Mouse (Mus musculus) kidney, embryonic 14.5 days (tissue): Measurements from ENCODE around the gene Klrb1a. TPM values are rescaled to one million over a fixed set of nuclear protein-coding genes. Genes with fewer than 3 reads are reported as not detected.
"Not testable (repeated sequence)": the region's sequence is repeated elsewhere in the genome, so short reads cannot be mapped to it uniquely, and the experiment has no call there.

Experiments used
- ATAC-seq: fragments of 200-750 bp; cut with Nextera tagmentation; 2 replicates; pipeline ENCODE4 v1.8.0; 2017; ENCODE audit warnings: moderate number of reproducible peaks, mild to moderate bottlenecking, moderate TSS enrichment, moderate library complexity; ENCODE audit not compliant: low FRiP score, low TSS enrichment
- H3K27ac ChIP-seq: fragments of 300-500 bp; sonication (generic); 2 replicates; pipeline ENCODE4 v1.5.1; 2014; ENCODE audit warnings: low read depth, mild to moderate bottlenecking, low read length, moderate library complexity, mixed read lengths
- H3K27me3 ChIP-seq: fragments of 300-500 bp; sonication (generic); 2 replicates; pipeline ENCODE4 v1.6.1; 2014; ENCODE audit warnings: mild to moderate bottlenecking, low read length; ENCODE audit not compliant: control insufficient read depth, insufficient read depth
- H3K36me3 ChIP-seq: fragments of 300-500 bp; sonication (generic); 2 replicates; pipeline ENCODE4 v1.6.1; 2014; ENCODE audit warnings: low read length, mixed read lengths; ENCODE audit not compliant: control insufficient read depth, insufficient read depth
- H3K4me1 ChIP-seq: fragments of 300-500 bp; sonication (generic); 2 replicates; pipeline ENCODE4 v1.6.1; 2014; ENCODE audit warnings: low read length, mixed read lengths; ENCODE audit not compliant: control insufficient read depth, insufficient read depth
- H3K4me2 ChIP-seq: fragments of 300-500 bp; sonication (generic); replicated peaks from 2 replicates; pipeline ENCODE4 v1.6.1; 2014; ENCODE audit warnings: low read depth, mild to moderate bottlenecking, low read length
- H3K4me3 ChIP-seq: fragments of 300-500 bp; sonication (generic); 2 replicates; pipeline ENCODE4 v1.5.1; 2014; ENCODE audit warnings: mild to moderate bottlenecking, low read length
- H3K9ac ChIP-seq: fragments of 300-500 bp; sonication (generic); 2 replicates; pipeline ENCODE4 v1.6.1; 2014; ENCODE audit warnings: low read depth, mild to moderate bottlenecking, low read length, moderate library complexity
- H3K9me3 ChIP-seq: fragments of 300-500 bp; sonication (generic); 2 replicates; pipeline ENCODE4 v1.6.1; 2016; ENCODE audit warnings: low read length; ENCODE audit not compliant: control insufficient read depth
- WGBS: fragments of 180-500 bp; shearing (Covaris S2); extraction: QIAGEN DNeasy Blood & Tissue Kit; methylation state at CpG from one replicate; pipeline ENCODE4 v1.1.7; 2014; 5-methylcytosine and 5-hydroxymethylcytosine counted together
- polyA plus RNA-seq: library from polyadenylated mRNA; unstranded; fragments of >200 nt; fragmentation: Nextera tagmentation; extraction: Ambion mirVana; gene quantifications from 2 replicates; pipeline ENCODE4 v1.2.1, GENCODE M21; 2014

Klrb1a gene
- polyA plus RNA-seq = 0.46 TPM in 1 of 2 replicates, not detected in the other

DNA sequence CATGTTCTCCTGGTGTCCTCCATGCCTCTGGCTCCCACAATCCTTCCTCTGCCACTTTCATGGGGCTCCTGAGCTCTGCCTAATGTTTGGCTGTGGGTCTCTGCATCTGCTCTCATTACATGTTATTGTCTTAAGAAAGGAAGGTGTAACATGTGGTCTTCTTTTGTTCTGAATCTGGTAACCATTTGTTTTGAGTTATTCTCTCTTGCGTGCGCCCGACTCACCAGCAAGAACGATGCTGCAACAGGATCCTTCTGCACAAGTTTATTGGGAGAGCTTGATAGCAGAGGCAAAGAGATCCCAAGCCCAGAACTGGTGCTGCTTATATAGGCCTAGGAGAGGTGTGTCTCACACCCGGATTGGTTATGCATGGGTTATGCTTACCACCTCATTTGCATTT is at the start of gene Klrb1a:
Gene Klrb1a, minus strand, starts transcription at position 101 of the 400 bp plus-strand sequence.
- 90% methylated on average over 5 of the region's 5 CpGs for WGBS

DNA sequence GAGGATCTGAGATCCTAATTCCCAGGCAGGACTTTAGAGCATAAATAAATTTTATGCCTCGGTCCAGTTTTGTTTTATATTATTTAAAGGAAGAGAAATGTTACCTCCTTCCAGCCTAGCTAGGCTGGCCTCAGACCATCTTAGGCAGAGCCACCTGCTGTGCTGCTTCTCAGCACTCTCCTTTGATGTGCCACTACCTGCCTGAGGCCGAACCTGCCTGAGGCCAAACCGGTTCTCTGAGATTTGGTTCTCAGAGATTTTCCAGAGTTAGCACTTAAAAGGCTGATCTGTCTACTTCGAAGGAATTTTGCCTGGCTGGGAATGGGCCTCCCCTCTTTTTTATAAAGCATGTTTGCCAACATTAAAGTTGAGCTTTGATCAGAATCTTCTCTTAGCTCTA is 46.6 kb upstream of the Klrb1a start:
- H3K36me3 ChIP-seq = no peaks in the 10 kb centered on the region
- 56% methylated on average over 4 of the region's 4 CpGs for WGBS
- H3K9ac ChIP-seq = no peak overlapping the region
- H3K4me2 ChIP-seq = no peak overlapping the region
- no peak for ATAC-seq
- H3K4me3 ChIP-seq = no peak overlapping the region
- H3K9me3 ChIP-seq = peaks cover 3% of the 10 kb centered on the region; the same call in 1 of the 2 replicates
- no peak overlapping the region for H3K27ac ChIP-seq
- no peaks in the 10 kb centered on the region for H3K4me1 ChIP-seq
- no peaks in the 10 kb centered on the region for H3K27me3 ChIP-seq

More for the DNA sequence above, at the start of gene Klrb1a:
- not testable (repeated sequence) for ATAC-seq, H3K36me3 ChIP-seq, H3K4me2 ChIP-seq, H3K9ac ChIP-seq, H3K4me3 ChIP-seq, H3K27ac ChIP-seq, H3K27me3 ChIP-seq, H3K9me3 ChIP-seq, H3K4me1 ChIP-seq

DNA sequence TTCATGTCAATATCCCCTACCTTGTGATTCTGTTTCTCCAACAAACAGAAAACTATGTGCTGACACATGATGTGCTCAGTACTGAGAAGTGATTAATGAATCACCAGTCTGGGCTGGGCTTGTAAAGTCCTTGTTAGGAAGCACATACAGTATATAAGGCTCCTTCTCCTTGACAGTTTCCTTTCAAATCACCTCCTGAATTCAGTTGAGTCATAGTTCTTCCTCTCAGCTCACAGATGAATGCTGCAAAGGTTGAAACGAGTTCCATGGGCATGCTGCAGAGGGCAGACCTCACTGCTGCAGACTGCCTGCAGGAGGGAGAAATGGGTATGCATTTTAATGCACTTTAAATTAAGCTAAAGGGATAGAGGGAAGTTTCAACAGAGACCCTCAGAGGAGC is 38.9 kb upstream of the Klrb1a start, which contains the start of gene Clec2h:
Gene Clec2h, plus strand, starts transcription at position 180 of the 400 bp plus-strand sequence.
- Histone ChIP-seq H3K4me1 (no peaks in the 10 kb centered on the region), H3K4me3 (no peak within 1 kb of the TSS), H3K27ac (no peak within 1 kb of the TSS), H3K36me3 (no peaks in the 10 kb centered on the region), H3K27me3 (no peaks in the 10 kb centered on the region), H3K9ac (no peak within 1 kb of the TSS), H3K9me3 (no peaks in the 10 kb centered on the region), H3K4me2 (no peak within 1 kb of the TSS)
- 20% methylated on average over 1 of the region's 1 CpGs for WGBS
- no peak for ATAC-seq

DNA sequence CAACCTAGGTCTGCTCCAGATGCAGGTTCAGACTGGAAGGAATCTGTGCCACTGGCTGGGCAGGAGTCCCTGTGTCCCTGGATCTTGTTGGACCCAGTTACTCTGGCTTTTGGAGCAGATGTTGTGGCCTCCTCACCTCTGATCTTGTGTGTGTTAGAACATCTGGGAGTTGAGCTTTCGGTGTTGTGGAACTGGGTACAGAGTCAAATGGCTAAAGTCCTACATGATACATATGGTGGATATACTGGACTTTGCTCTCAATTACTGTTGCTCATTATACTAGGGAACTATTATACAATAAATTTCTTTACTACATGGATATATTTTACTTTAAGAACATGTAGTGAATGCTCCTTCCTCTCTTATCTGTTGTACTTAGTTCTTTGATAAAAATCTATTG is 37.9 kb upstream of the Klrb1a start:
- H3K4me3 ChIP-seq = no peak overlapping the region
- no peaks in the 10 kb centered on the region for H3K36me3 ChIP-seq
- no peak overlapping the region for H3K27ac ChIP-seq
- no peaks in the 10 kb centered on the region for H3K27me3 ChIP-seq
- H3K9ac ChIP-seq = no peak overlapping the region
- no peak for ATAC-seq
- 86% methylated on average over 1 of the region's 1 CpGs for WGBS
- no peaks in the 10 kb centered on the region for H3K4me1 ChIP-seq
- H3K9me3 ChIP-seq = no peaks in the 10 kb centered on the region
- H3K4me2 ChIP-seq = no peak overlapping the region

DNA sequence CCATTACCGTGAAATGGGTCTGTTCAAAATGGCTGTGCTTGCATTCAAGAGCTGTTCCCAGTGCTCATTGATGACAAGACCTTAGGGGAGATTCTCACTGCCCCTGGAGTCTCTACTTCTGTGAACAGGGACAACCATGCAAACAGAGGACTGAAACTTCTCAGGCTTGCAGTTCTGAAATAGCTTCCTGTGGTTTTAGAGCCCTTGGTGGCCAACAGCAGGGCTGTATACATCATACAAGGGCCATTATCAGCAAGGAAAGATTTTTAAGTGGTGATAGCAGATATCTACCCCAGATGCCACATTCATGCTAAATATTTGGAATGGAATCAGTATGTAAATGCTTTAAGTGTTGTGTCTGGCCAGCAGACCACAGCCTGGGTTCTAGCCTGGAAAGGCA is 29.6 kb upstream of the Klrb1a start:
- Histone ChIP-seq H3K36me3 (no peaks in the 10 kb centered on the region), H3K4me3 (no peak overlapping the region), H3K9ac (no peak overlapping the region), H3K4me2 (no peak overlapping the region), H3K4me1 (no peaks in the 10 kb centered on the region), H3K27me3 (no peaks in the 10 kb centered on the region), H3K9me3 (no peaks in the 10 kb centered on the region), H3K27ac (no peak overlapping the region)
- WGBS = 94% methylated on average over 1 of the region's 1 CpGs
- ATAC-seq = no peak

DNA sequence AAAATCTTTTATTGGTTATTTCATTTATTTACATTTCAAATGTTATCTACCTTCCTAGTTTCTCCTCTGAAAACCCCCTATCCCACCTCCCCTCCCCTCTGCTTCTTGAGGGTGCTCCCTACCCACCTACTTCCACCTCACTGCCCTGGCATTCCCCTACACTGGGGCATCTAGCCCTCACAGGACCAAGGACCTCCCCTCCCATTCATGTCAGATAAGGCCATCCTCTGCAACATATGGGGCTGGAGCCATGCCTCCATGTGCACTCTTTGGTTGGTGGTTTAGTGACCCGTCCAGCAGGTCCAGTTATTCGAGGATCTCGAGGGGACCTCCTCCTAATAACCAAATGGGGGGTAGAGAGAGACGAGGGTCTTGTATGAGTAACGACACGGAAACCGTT is 27.5 kb upstream of the Klrb1a start:
- H3K4me2 ChIP-seq, H3K9ac ChIP-seq, H3K4me1 ChIP-seq, H3K9me3 ChIP-seq, ATAC-seq, H3K36me3 ChIP-seq, H3K4me3 ChIP-seq, H3K27me3 ChIP-seq, H3K27ac ChIP-seq: not testable (repeated sequence)
- WGBS = 89% methylated on average over 3 of the region's 7 CpGs

DNA sequence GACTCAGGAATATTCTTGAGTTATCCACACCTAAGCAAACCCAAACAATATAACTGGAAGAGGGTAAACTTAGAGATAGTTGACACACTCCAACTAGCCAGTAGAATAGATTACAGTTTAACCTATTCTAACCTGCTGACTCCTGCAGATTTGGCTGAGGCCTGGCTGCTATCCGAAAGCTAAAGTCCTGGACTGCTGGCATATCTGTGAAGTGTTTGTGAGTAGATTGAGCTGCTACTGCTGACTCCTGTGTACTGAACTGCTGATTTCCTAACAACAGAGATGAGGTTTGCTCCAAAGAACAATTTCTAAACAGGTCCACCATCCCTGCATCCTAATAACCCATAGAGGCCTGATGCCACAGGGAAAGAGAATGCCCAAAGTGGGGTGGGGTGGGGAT is 26.9 kb upstream of the Klrb1a start:
- H3K9me3 ChIP-seq = no peaks in the 10 kb centered on the region
- no peaks in the 10 kb centered on the region for H3K4me1 ChIP-seq
- no peak overlapping the region for H3K27ac ChIP-seq
- H3K4me3 ChIP-seq = no peak overlapping the region
- no peak for ATAC-seq
- no peak overlapping the region for H3K4me2 ChIP-seq
- H3K9ac ChIP-seq = no peak overlapping the region
- no peaks in the 10 kb centered on the region for H3K36me3 ChIP-seq
- no peaks in the 10 kb centered on the region for H3K27me3 ChIP-seq
- WGBS = 83% methylated on average over 1 of the region's 1 CpGs

DNA sequence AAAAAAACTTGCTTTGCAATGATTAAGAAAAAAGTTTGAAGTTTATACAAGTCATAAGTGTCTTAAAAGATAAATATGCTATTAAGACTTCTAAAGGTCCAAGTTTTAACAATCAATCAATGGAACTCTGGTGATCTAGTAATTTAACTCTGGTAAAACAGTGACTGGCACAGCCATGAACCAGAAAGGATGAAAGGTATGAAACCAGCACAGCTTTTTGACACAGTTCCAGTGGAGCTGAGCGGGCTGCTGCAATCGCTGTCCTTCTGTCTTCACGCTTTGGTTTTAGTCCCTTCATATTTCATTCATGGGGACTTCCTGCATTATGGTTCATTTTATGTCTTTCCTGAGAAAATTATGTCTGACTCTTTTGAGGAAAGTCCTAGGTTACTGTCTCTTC is 26.3 kb upstream of the Klrb1a start:
- no peak overlapping the region for H3K9ac ChIP-seq
- H3K27ac ChIP-seq = no peak overlapping the region
- 78% methylated on average over 3 of the region's 3 CpGs for WGBS
- no peak overlapping the region for H3K4me3 ChIP-seq
- no peaks in the 10 kb centered on the region for H3K9me3 ChIP-seq
- H3K27me3 ChIP-seq = no peaks in the 10 kb centered on the region
- ATAC-seq = no peak
- no peaks in the 10 kb centered on the region for H3K36me3 ChIP-seq
- no peak overlapping the region for H3K4me2 ChIP-seq
- H3K4me1 ChIP-seq = no peaks in the 10 kb centered on the region

DNA sequence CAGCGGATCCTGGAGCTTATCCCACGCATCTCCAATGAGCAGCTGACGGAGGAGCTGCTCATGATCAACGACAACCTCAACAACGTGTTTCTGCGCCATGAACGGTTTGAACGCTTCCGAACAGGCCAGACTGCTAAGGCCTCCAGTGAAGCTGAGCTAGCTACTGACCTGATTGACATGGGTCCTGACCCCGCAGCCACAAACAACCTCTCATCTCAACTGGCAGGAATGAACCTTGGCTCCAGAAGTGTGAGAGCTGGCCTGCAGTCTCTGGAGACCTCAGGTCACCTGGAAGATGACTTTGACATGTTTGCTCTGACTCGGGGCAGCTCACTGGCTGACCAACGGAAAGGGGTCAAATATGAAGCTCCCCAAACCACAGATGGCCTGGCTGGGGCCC is 22.4 kb upstream of the Klrb1a start:
- H3K4me3 ChIP-seq, H3K4me2 ChIP-seq, H3K27me3 ChIP-seq, H3K36me3 ChIP-seq, H3K9me3 ChIP-seq, ATAC-seq, H3K9ac ChIP-seq, H3K27ac ChIP-seq, H3K4me1 ChIP-seq: not testable (repeated sequence)
- 82% methylated on average over 12 of the region's 12 CpGs for WGBS

DNA sequence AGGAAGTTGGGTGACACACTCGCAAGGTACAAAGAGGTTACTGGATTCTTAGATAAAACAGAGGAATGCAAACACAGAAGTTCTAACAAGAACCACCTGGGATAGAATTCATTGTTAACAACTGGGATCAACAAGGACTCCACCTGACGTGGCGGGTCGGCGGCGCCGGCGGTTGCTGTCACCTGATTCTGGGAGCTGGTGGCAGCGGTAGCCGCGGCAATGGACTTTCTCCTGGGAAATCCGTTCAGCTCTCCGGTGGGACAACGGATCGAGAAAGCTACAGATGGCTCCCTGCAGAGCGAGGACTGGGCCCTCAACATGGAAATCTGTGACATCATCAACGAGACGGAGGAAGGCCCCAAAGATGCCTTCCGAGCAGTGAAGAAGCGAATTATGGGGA is 21.4 kb upstream of the Klrb1a start:
- not testable (repeated sequence) for H3K36me3 ChIP-seq, H3K9me3 ChIP-seq, H3K4me2 ChIP-seq, H3K27ac ChIP-seq, H3K27me3 ChIP-seq, ATAC-seq, H3K4me3 ChIP-seq, H3K4me1 ChIP-seq, H3K9ac ChIP-seq
- 97% methylated on average over 20 of the region's 20 CpGs for WGBS
